Mouse (Mus musculus) heart, postnatal 36 days (tissue): ENCODE measurements around the gene Heatr1. TPM values are rescaled to one million over a fixed set of nuclear protein-coding genes. Genes with fewer than 3 reads are reported as not detected.
"Not testable (repeated sequence)": the region's sequence is repeated elsewhere in the genome, so short reads cannot be mapped to it uniquely, and the experiment has no call there.

Experiments
- DNase-seq, 2 experiments: peaks; one replicate each; pipeline ENCODE4 v3.0.0; 2021 to 2022
- intact Hi-C: fragments of 180-260 bp; cut with DNase I; formaldehyde crosslinking; loops from one replicate; pipeline ENCODE4 v1.15.1; 2025
- total RNA-seq, 2 experiments: library from RNA; stranded (reverse); gene quantifications; 2 replicates each; pipeline ENCODE4 v1.2.3; 2021

The Heatr1 gene
- total RNA-seq, 2 experiments from 2014 or later = 14.3 to 15.2 TPM

GRCm38 (mm10) chr13:12442008-12442587 is 47.3 kb downstream of the Heatr1 start:
- peak; percentile 17 to 25 for DNase-seq
- intact Hi-C loops = no loop called here

- intact Hi-C loops = no loop called here
Measured at GRCm38 (mm10) chr13:12453150-12453549, 58.3 kb downstream of the Heatr1 start.

GRCm38 (mm10) chr13:12454686-12455390 is 60.0 kb downstream of the Heatr1 start:
- DNase-seq = no peak
- intact Hi-C loops = no loop called here

More at GRCm38 (mm10) chr13:12453150-12453549, 58.3 kb downstream of the Heatr1 start:
- DNase-seq = no peak

GRCm38 (mm10) chr13:12456711-12457110 is 61.9 kb downstream of the Heatr1 start:
- intact Hi-C loops = no loop called here
- DNase-seq = no peak

- DNase-seq = peak; percentile 48 to 52
- intact Hi-C loops = loop anchor here (2.0 to 5.0 kb wide), 2 partner anchors 66 to 107 kb away; partner anchors contain the start of genes Ero1lb and Heatr1
Measured at GRCm38 (mm10) chr13:12460443-12460842, 65.6 kb downstream of the Heatr1 start.

GRCm38 (mm10) chr13:12460881-12461729 is 66.3 kb downstream of the Heatr1 start:
- intact Hi-C loops = loop anchor here (2.0 to 5.0 kb wide), 2 partner anchors 66 to 106 kb away; partner anchors contain the start of genes Ero1lb and Heatr1
- peak; percentile 95 to 96 for DNase-seq

GRCm38 (mm10) chr13:12461730-12462119 is 66.9 kb downstream of the Heatr1 start:
- no peak for DNase-seq
- intact Hi-C loops = loop anchor here (2.0 to 5.0 kb wide), 2 partner anchors 67 to 106 kb away; partner anchors contain the start of genes Ero1lb and Heatr1

GRCm38 (mm10) chr13:12462623-12463022 is 67.8 kb downstream of the Heatr1 start:
- no peak for DNase-seq
- intact Hi-C loops = loop anchor here (5.0 kb wide), 1 partner anchor 105 kb away; the partner anchor contains the start of gene Ero1lb

GRCm38 (mm10) chr13:12464159-12464558 is 69.3 kb downstream of the Heatr1 start:
- DNase-seq = not testable (repeated sequence)
- intact Hi-C loops = loop anchor here (5.0 kb wide), 1 partner anchor 103 kb away; the partner anchor contains the start of gene Ero1lb

- no peak for DNase-seq
- intact Hi-C loops = loop anchor here (5.0 kb wide), 1 partner anchor 102 kb away; the partner anchor contains the start of gene Ero1lb
Measured at GRCm38 (mm10) chr13:12464844-12465243, 70.0 kb downstream of the Heatr1 start, which contains the start of gene Lgals8. Gene Lgals8 (minus strand): TSS chr13:12464944.

- intact Hi-C loops = no loop called here
- DNase-seq = no peak
Measured at GRCm38 (mm10) chr13:12468488-12468887, 73.7 kb downstream of the Heatr1 start.

- peak; percentile 79 to 80 for DNase-seq
- intact Hi-C loops = loop anchor here (1.0 to 2.0 kb wide), 4 partner anchors 64 to 941 kb away; no protein-coding TSS in a partner anchor
Measured at GRCm38 (mm10) chr13:12473724-12474378, 79.0 kb downstream of the Heatr1 start.

GRCm38 (mm10) chr13:12475239-12475638 is 80.4 kb downstream of the Heatr1 start:
- DNase-seq = no peak
- intact Hi-C loops = no loop called here

GRCm38 (mm10) chr13:12476886-12477285 is 82.1 kb downstream of the Heatr1 start:
- intact Hi-C loops = no loop called here
- no peak for DNase-seq

- intact Hi-C loops = no loop called here
- DNase-seq = no peak
Measured at GRCm38 (mm10) chr13:12478301-12478700, 83.5 kb downstream of the Heatr1 start.

GRCm38 (mm10) chr13:12479802-12480201 is 85.0 kb downstream of the Heatr1 start:
- DNase-seq = no peak
- intact Hi-C loops = no loop called here

- intact Hi-C loops = no loop called here
- DNase-seq = no peak
Measured at GRCm38 (mm10) chr13:12485197-12485596, 90.4 kb downstream of the Heatr1 start.

- intact Hi-C loops = no loop called here
- DNase-seq = no peak
Measured at GRCm38 (mm10) chr13:12485640-12486039, 90.8 kb downstream of the Heatr1 start.
